ENCODE assay signal across 9 mouse cellular contexts in the genomic region with DNA sequence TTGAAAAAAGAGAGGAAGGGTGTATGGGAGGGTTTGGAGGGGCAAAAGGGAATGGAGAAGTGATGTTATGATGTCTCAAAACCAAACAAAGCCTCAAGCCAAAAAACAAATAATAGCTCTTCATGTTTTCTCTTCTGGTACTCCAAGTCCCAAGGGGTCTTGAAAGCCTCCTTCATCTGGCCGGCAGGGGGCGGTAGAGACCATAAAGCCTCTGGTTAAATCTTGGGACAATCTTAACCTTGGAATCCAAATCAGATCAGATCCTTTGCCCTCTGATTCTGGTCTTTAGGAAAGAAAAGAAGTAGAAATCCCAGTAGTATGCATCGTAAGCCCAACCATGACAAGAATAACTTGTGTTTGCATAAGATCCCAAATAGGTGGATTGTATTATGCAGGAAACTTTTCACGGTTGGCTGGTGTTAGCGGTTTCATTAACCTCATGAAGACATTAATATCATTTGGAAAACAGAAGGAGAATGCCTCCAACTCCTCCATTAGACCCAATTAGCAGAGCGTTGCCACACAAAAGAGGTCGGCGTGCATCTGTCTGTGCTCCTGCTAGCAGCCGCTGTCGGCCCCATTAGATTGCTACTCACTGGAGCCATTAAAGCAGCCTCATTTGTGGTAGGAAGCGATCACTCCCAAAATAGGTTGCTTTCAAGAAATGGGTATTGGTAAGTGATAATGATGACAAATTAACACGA.
DNase-seq lines count a peak whose midpoint lies in the region; ATAC-seq lines count a peak whose summit lies in the region.
"Had no signal": no experiment of that assay in that cellular context is flagged by ENCODE, and none has a peak within 500 bp of the region (broad histone marks: within the 10 kb centered on the region; RNA-seq: fewer than 3 reads in every experiment).

No protein-coding gene starts in this region.

- no peaks in the 10 kb centered on the region for H3K27me3 ChIP-seq in intestine, embryonic 14.5 days (replicated peaks; ENCODE audit: control insufficient read depth, insufficient read depth, low read length)
- no peaks in the 10 kb centered on the region for H3K27me3 ChIP-seq in intestine, embryonic 15.5 days (replicated peaks)
- no peaks in the 10 kb centered on the region for H3K27me3 ChIP-seq in hindbrain, embryonic 10.5 days (ENCODE audit: insufficient read depth, poor library complexity, severe bottlenecking)
- H3K27me3 ChIP-seq: liver, embryonic 13.5 days had no signal

- no peak overlapping the region for H3K4me2 ChIP-seq in intestine, embryonic 14.5 days (ENCODE audit: low read length)
- no peak overlapping the region for H3K4me2 ChIP-seq in intestine, embryonic 15.5 days (replicated peaks)
- H3K4me2 ChIP-seq: liver, embryonic 13.5 days had no signal

- no peak for ATAC-seq in intestine, embryonic 14.5 days (replicated peaks; ENCODE audit: low FRiP score, low TSS enrichment, low read depth)
- ATAC-seq in intestine, embryonic 15.5 days, result no peak

- no peaks in the 10 kb centered on the region for H3K36me3 ChIP-seq in intestine, embryonic 14.5 days (ENCODE audit: control insufficient read depth, insufficient read depth, low read length)
- H3K36me3 ChIP-seq in intestine, embryonic 15.5 days, result no peaks in the 10 kb centered on the region
- H3K36me3 ChIP-seq in hindbrain, embryonic 10.5 days, result no peaks in the 10 kb centered on the region
- H3K36me3 ChIP-seq: liver, embryonic 13.5 days had no signal

- WGBS in intestine, embryonic 14.5 days, result 67% methylated on average over 12 of the region's 12 CpGs
- 70% methylated on average over 12 of the region's 12 CpGs for WGBS in intestine, embryonic 15.5 days
- WGBS in hindbrain, embryonic 10.5 days, result 67% methylated on average over 12 of the region's 12 CpGs

- no peaks in the 10 kb centered on the region for H3K4me1 ChIP-seq in intestine, embryonic 14.5 days (replicated peaks; ENCODE audit: control insufficient read depth, insufficient read depth, low read length)
- H3K4me1 ChIP-seq in intestine, embryonic 15.5 days (replicated peaks), result no peaks in the 10 kb centered on the region
- 0 out of 2 replicates have a peak, but pooled peaks cover 7% of the 10 kb centered on the region for H3K4me1 ChIP-seq in hindbrain, embryonic 10.5 days (replicated peaks)
- H3K4me1 ChIP-seq: liver, embryonic 13.5 days had no signal

- H3K9me3 ChIP-seq in intestine, embryonic 14.5 days (ENCODE audit: control insufficient read depth, low read length), result no peaks in the 10 kb centered on the region
- no peaks in the 10 kb centered on the region for H3K9me3 ChIP-seq in intestine, embryonic 15.5 days
- H3K9me3 ChIP-seq in hindbrain, embryonic 10.5 days, result no peaks in the 10 kb centered on the region
- H3K9me3 ChIP-seq: liver, embryonic 13.5 days had no signal

- H3K27ac ChIP-seq in intestine, embryonic 14.5 days (ENCODE audit: low read depth), result no peak overlapping the region
- H3K27ac ChIP-seq in intestine, embryonic 15.5 days, result no peak overlapping the region
- no peak overlapping the region for H3K27ac ChIP-seq in hindbrain, embryonic 10.5 days
- H3K27ac ChIP-seq: liver, embryonic 13.5 days had no signal

- no peak overlapping the region for H3K4me3 ChIP-seq in intestine, embryonic 14.5 days (ENCODE audit: low read depth, low read length)
- H3K4me3 ChIP-seq in intestine, embryonic 15.5 days (replicated peaks), result no peak overlapping the region
- H3K4me3 ChIP-seq in hindbrain, embryonic 10.5 days, result no peak overlapping the region
- H3K4me3 ChIP-seq: liver, embryonic 13.5 days had no signal

- no peak overlapping the region for H3K9ac ChIP-seq in intestine, embryonic 14.5 days (ENCODE audit: low read length)
- no peak overlapping the region for H3K9ac ChIP-seq in intestine, embryonic 15.5 days
- H3K9ac ChIP-seq: liver, embryonic 13.5 days had no signal

- DNase-seq in intestine, embryonic 14.5 days (ENCODE audit: low spot score), result peak; percentile 84
- DNase-seq in adrenal gland, postnatal 36 days, result peak; percentile 70 to 80
- DNase-seq in embryo, embryonic 9.5 days (ENCODE audit: extremely low spot score), result peak; percentile 69
- DNase-seq in hindbrain, embryonic 10.5 days (ENCODE audit: low spot score), result peak; percentile 79
- DNase-seq in left cerebral cortex, adult 18-20 months (ENCODE audit: low spot score in 2 of 2), result peak; percentile 71 to 81
- DNase-seq in neural tube, embryonic 10.5 days (ENCODE audit: extremely low spot score, low spot score), result peak; percentile 83
- DNase-seq in thymus, postnatal 14 days, result peak; percentile 46
- DNase-seq: liver, embryonic 13.5 days had no signal
